Mouse (Mus musculus): ENCODE data around the gene Ezh1. TPM values are rescaled to one million over a fixed set of nuclear protein-coding genes. Genes with fewer than 3 reads are reported as not detected.

Ezh1 gene
- polyA plus RNA-seq, 1 experiment from 2014 or later: 10.2 TPM

DNA sequence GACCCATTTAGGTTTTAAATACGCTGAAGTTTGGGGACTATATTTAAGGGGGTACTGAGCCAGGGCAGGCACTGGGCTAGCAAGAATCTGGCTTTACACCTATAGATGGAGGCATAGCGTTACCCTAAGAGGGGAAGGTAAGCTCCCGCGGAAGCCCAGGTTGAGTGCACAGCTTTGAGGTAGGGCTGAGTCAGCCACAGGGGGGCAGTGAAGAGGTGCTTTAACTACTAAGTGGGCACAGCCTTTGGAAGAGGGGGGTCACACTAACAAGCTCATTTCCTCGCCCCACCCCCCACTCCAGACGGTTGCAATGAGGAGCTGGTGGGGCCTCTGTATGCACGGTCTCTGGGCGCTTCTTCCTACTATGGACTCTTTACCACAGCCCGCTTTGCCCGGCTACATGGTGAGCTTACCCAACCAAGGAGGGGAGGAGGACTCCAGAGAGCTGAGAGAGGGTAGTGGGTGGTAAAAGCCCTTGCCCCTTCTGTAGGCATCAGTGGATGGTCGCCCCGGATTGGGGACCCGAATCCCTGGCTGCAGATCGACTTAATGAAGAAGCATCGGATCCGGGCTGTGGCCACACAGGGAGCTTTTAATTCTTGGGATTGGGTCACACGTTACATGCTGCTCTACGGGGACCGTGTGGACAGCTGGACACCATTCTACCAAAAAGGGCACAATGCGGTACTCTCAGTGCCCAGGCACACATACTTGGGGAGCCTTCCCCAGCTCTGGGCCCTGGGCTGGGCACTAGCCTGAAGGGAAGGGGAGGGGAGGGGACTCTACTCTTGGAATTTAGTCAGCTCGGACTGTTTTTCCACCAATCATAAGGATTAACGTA, 49.1 kb downstream of the Ezh1 start:
- Histone ChIP-seq H3K27me3 (ENCODE audit: control insufficient read depth, insufficient read depth, low read length) (peaks cover 40% of the 10 kb centered on the region), H3K27ac (ENCODE audit: low read depth, low read length) (no peak overlapping the region), H3K36me3 (ENCODE audit: control insufficient read depth, insufficient read depth, low read length) (no peaks in the 10 kb centered on the region), H3K4me2 (no peak overlapping the region), H3K9me3 (replicated peaks; ENCODE audit: control insufficient read depth, low read length) (no peaks in the 10 kb centered on the region), H3K9ac (ENCODE audit: low read depth, low read length) (no peak overlapping the region), H3K4me3 (ENCODE audit: low read depth, low read length) (no peak overlapping the region), H3K4me1 (ENCODE audit: control insufficient read depth, insufficient read depth, low read length) (peaks cover 30% of the 10 kb centered on the region)
- ATAC-seq (replicated peaks; ENCODE audit: insufficient number of reproducible peaks, low FRiP score, low TSS enrichment): no peak
- 33% methylated on average over 22 of the region's 22 CpGs for WGBS (ENCODE audit: insufficient replicate concordance)

DNA sequence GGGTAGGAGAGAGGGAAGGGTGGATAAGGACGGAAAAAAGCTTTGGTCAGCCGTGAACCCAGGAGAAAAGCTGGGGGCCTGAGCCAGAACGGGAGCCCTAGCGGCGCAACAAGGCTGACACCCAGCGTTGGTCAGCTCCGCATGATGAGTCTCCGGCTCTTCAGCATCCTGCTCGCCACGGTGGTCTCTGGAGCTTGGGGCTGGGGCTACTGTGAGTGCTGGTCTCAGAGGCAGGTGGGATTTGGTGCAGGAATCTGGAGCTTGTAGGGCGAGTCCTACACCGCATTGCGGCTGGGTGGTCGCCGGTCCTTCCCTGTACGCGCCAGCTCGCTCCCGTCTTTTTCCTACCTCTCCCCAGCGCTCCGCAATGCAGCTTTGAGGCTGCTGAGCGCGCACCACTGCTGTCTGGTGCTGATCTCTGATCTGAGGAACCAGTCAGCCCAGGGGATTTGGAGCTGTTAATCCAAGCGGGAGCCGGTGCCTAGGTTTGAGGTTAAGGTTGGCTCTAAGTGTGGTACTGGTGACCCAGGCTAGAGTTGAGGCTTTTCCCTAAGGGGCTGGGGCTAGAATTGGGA, 50.1 kb downstream of the Ezh1 start:
- WGBS (ENCODE audit: insufficient replicate concordance): 1% methylated on average over 25 of the region's 25 CpGs
- no peaks in the 10 kb centered on the region for H3K9me3 ChIP-seq (replicated peaks; ENCODE audit: control insufficient read depth, low read length)
- no peak for ATAC-seq (replicated peaks; ENCODE audit: insufficient number of reproducible peaks, low FRiP score, low TSS enrichment)
- peaks cover 40% of the 10 kb centered on the region for H3K27me3 ChIP-seq (ENCODE audit: control insufficient read depth, insufficient read depth, low read length)
- no peaks in the 10 kb centered on the region for H3K36me3 ChIP-seq (ENCODE audit: control insufficient read depth, insufficient read depth, low read length)
- H3K27ac ChIP-seq (ENCODE audit: low read depth, low read length): no peak overlapping the region
- no peak overlapping the region for H3K9ac ChIP-seq (ENCODE audit: low read depth, low read length)
- peak overlapping the region; percentile 64 for H3K4me2 ChIP-seq
- H3K4me1 ChIP-seq (ENCODE audit: control insufficient read depth, insufficient read depth, low read length): peaks cover 34% of the 10 kb centered on the region
- peak overlapping the region; percentile 38 for H3K4me3 ChIP-seq (ENCODE audit: low read depth, low read length)

DNA sequence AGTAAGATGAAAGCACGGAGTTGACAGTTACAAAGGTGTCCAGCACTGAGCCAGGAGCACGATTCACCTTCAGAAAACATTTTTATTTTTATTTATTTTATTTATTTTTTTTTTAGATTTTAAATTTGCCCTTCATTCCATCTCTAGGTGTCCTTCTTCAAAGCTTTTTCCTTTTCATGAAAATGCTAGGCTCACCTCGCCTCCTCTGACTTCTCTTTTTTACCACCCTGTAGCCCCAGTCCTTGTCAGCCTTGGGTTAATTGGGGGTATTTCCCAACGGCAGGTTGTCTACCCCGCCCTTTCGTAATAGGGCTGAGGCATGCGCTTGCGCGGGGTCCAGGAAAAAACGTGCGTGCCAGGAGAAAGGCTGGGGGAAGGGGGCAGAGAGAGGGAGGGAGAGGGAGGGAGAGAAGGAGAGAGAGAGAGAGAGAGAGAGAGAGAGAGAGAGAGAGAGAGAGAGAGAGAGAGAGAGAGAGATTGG, 50.6 kb downstream of the Ezh1 start:
- Histone ChIP-seq H3K9ac (ENCODE audit: low read depth, low read length) (no peak overlapping the region), H3K27ac (ENCODE audit: low read depth, low read length) (no peak overlapping the region), H3K4me3 (ENCODE audit: low read depth, low read length) (peak overlapping the region; percentile 38), H3K4me1 (ENCODE audit: control insufficient read depth, insufficient read depth, low read length) (peaks cover 34% of the 10 kb centered on the region), H3K9me3 (replicated peaks; ENCODE audit: control insufficient read depth, low read length) (no peaks in the 10 kb centered on the region), H3K4me2 (peak overlapping the region; percentile 64), H3K27me3 (ENCODE audit: control insufficient read depth, insufficient read depth, low read length) (peaks cover 40% of the 10 kb centered on the region), H3K36me3 (ENCODE audit: control insufficient read depth, insufficient read depth, low read length) (no peaks in the 10 kb centered on the region)
- WGBS (ENCODE audit: insufficient replicate concordance): 13% methylated on average over 11 of the region's 11 CpGs
- no peak for ATAC-seq (replicated peaks; ENCODE audit: insufficient number of reproducible peaks, low FRiP score, low TSS enrichment)

DNA sequence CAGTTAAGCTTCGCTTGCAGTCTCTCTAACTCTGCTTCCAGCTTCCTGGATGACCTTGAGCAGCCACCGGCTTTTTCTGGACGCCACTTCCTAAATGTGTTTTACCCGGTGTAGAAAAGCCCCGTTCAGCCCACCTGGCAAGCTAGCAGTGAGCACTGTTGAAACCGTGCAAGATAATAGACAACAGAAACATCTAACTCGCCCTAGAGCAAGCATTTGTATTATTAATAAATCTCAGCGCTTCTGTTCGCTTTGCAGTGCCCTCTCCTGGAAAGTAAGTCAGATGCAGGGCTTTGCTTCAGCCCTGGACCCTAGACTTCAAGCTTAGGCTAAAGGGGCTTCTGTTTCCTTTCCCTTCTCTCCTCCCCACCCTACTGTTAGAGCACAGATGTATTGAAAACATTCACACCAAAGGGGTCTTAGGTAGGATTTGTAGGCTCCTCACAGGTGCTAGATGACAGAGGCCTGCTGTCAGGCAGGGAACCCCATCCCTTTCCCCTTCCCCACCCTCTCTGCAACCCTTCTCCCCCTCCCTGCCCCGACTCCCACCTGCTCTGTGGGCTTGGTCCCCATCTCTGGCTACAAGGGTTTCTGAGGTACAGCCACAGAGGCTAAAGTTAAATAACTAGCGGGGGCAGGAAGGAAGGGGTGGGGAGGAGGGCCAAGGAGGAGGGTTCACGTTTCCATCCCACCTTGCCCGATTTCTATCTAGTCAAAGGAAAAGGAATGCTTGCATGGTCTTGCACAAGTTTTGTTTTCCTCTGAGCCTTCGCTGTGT, 51.2 kb downstream of the Ezh1 start, which contains the start of gene Ccr10:
Ccr10 (minus strand) TSS at position 593 of the 778 bp plus-strand sequence.
- Histone ChIP-seq H3K9ac (ENCODE audit: low read depth, low read length) (peak within 1 kb of the TSS; percentile 18; the same call in 1 of the 2 replicates), H3K27me3 (ENCODE audit: control insufficient read depth, insufficient read depth, low read length) (peaks cover 43% of the 10 kb centered on the region), H3K4me3 (ENCODE audit: low read depth, low read length) (peak within 1 kb of the TSS; percentile 38), H3K9me3 (replicated peaks; ENCODE audit: control insufficient read depth, low read length) (no peaks in the 10 kb centered on the region), H3K4me2 (peak within 1 kb of the TSS; percentile 71), H3K4me1 (ENCODE audit: control insufficient read depth, insufficient read depth, low read length) (peaks cover 40% of the 10 kb centered on the region), H3K27ac (ENCODE audit: low read depth, low read length) (no peak within 1 kb of the TSS), H3K36me3 (ENCODE audit: control insufficient read depth, insufficient read depth, low read length) (no peaks in the 10 kb centered on the region)
- no peak for ATAC-seq (replicated peaks; ENCODE audit: insufficient number of reproducible peaks, low FRiP score, low TSS enrichment)
- WGBS (ENCODE audit: insufficient replicate concordance): 33% methylated on average over 14 of the region's 14 CpGs

DNA sequence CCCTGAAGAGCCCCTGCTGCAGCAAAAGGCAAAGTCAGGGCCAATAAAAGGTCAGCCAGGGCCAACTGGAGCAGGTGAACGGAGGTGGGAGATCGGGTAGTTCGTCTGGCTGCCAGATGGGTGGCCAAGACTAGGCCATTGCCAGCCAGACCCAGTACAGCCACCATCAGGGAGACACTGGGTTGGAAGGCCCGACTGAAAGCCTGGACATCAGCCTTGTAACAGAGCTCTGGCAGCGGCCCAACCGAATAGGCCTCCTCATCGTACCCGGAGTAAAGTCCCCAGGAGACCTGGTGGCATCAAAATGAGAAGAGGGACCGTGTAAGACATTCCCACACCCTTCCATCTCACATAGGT, 51.9 kb downstream of the Ezh1 start:
- ATAC-seq (replicated peaks; ENCODE audit: insufficient number of reproducible peaks, low FRiP score, low TSS enrichment): no peak
- no peaks in the 10 kb centered on the region for H3K9me3 ChIP-seq (replicated peaks; ENCODE audit: control insufficient read depth, low read length)
- WGBS (ENCODE audit: insufficient replicate concordance): 38% methylated on average over 9 of the region's 9 CpGs
- no peak overlapping the region for H3K27ac ChIP-seq (ENCODE audit: low read depth, low read length)
- peaks cover 47% of the 10 kb centered on the region for H3K27me3 ChIP-seq (ENCODE audit: control insufficient read depth, insufficient read depth, low read length)
- peaks cover 45% of the 10 kb centered on the region for H3K4me1 ChIP-seq (ENCODE audit: control insufficient read depth, insufficient read depth, low read length)
- H3K4me2 ChIP-seq: peak overlapping the region; percentile 71
- no peaks in the 10 kb centered on the region for H3K36me3 ChIP-seq (ENCODE audit: control insufficient read depth, insufficient read depth, low read length)
- H3K4me3 ChIP-seq (ENCODE audit: low read depth, low read length): peak overlapping the region; percentile 34
- H3K9ac ChIP-seq (ENCODE audit: low read depth, low read length): peak overlapping the region; percentile 18; the same call in 1 of the 2 replicates

DNA sequence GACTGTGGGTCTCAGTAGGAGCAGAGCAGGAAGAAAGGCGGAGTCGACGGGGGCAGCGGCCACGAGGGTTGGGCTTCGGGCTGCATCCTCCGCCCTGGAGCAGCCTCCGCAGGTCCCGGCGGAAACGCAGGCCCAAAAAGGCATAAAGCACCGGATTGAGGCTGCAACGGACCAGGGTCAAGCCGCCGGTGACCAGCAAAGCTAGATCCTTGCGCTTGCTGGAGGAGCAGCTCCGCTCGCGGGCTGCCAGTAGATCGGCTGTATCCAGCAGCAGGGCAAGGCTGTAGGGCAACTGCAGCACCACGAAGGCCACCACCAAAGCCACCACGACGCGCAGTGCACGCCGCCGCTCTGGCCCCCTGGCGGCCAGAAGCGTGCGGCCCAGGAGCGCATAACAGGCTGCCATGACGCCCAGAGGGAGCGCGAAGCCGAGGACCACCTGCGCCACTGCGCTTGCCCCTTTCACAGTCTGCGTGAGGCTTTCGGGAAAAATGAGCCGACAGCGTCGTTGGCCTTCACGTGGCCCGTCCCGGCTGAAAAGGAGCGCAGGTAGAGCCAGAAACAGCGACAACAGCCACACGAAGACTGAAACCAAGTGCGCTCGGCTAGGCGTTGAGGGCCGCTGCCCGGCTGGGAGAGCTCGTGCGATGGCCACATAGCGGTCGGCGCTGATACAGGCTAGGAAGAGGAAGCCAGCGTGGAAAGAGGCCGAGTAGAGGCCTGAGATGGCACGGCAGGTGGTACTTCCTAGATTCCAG, 52.5 kb downstream of the Ezh1 start:
- Histone ChIP-seq H3K27ac (ENCODE audit: low read depth, low read length) (peak overlapping the region; percentile 25), H3K4me3 (ENCODE audit: low read depth, low read length) (peak overlapping the region; percentile 34), H3K4me2 (peak overlapping the region; percentile 71), H3K36me3 (ENCODE audit: control insufficient read depth, insufficient read depth, low read length) (no peaks in the 10 kb centered on the region), H3K9me3 (replicated peaks; ENCODE audit: control insufficient read depth, low read length) (no peaks in the 10 kb centered on the region), H3K27me3 (ENCODE audit: control insufficient read depth, insufficient read depth, low read length) (peaks cover 52% of the 10 kb centered on the region), H3K4me1 (ENCODE audit: control insufficient read depth, insufficient read depth, low read length) (peaks cover 50% of the 10 kb centered on the region), H3K9ac (ENCODE audit: low read depth, low read length) (peak overlapping the region; percentile 65)
- ATAC-seq (replicated peaks; ENCODE audit: insufficient number of reproducible peaks, low FRiP score, low TSS enrichment): peak; percentile 62; the same call in 1 of the 2 replicates
- 3% methylated on average over 61 of the region's 61 CpGs for WGBS (ENCODE audit: insufficient replicate concordance)

DNA sequence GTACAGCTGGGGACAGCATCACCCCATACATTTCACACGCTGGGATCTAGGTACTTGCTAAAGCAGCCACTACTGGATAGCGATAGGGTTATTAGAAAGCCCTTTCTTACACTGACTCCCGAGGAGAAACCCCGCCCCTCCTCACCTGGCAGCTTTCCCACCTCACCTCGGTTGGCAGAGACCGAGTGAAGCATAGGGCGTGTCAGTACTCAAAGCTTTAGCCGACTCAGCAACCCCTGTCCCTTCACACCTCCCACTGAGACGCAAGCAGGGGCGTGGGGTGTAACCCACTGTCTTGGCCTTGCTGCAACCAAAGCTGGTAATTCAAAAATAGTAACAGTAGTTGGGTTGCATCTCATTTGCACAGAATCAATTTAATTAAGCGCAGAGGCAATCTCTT, 53.2 kb downstream of the Ezh1 start:
- ATAC-seq (replicated peaks; ENCODE audit: insufficient number of reproducible peaks, low FRiP score, low TSS enrichment): no peak
- peak overlapping the region; percentile 65; the same call in 1 of the 2 replicates for H3K9ac ChIP-seq (ENCODE audit: low read depth, low read length)

DNA sequence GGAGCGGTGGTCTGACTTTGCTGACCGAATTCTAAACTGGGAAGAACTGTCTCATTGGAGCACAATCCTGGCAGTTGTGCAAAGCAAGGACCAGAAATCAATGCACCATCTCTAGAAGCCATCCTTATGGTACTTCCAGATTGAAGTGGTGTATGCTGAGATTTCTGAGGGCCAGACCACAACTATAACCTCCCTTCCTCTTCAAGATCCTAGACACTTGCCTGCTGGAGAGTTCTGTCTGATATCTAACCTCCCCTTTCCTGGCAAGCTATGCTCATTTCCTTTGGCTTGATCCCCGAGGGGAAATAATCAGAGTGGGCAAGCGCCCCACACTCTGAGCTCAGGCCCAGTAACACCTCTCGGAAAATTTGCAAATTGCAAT, 53.8 kb downstream of the Ezh1 start:
- Histone ChIP-seq H3K4me2 (peak overlapping the region; percentile 97), H3K36me3 (ENCODE audit: control insufficient read depth, insufficient read depth, low read length) (no peaks in the 10 kb centered on the region; the same call in 1 of the 2 replicates), H3K9ac (ENCODE audit: low read depth, low read length) (peak overlapping the region; percentile 66), H3K4me3 (ENCODE audit: low read depth, low read length) (peak overlapping the region; percentile 57), H3K27me3 (ENCODE audit: control insufficient read depth, insufficient read depth, low read length) (peaks cover 51% of the 10 kb centered on the region), H3K4me1 (ENCODE audit: control insufficient read depth, insufficient read depth, low read length) (peaks cover 54% of the 10 kb centered on the region), H3K9me3 (replicated peaks; ENCODE audit: control insufficient read depth, low read length) (no peaks in the 10 kb centered on the region), H3K27ac (ENCODE audit: low read depth, low read length) (peak overlapping the region; percentile 82)
- no peak for ATAC-seq (replicated peaks; ENCODE audit: insufficient number of reproducible peaks, low FRiP score, low TSS enrichment)
- WGBS (ENCODE audit: insufficient replicate concordance): 9% methylated on average over 5 of the region's 5 CpGs

More for the DNA sequence above, 53.2 kb downstream of the Ezh1 start:
- H3K4me3 ChIP-seq (ENCODE audit: low read depth, low read length): peak overlapping the region; percentile 34
- no peaks in the 10 kb centered on the region for H3K36me3 ChIP-seq (ENCODE audit: control insufficient read depth, insufficient read depth, low read length)
- H3K4me2 ChIP-seq: peak overlapping the region; percentile 71
- no peaks in the 10 kb centered on the region for H3K9me3 ChIP-seq (replicated peaks; ENCODE audit: control insufficient read depth, low read length)
- WGBS (ENCODE audit: insufficient replicate concordance): 10% methylated on average over 11 of the region's 11 CpGs
- H3K4me1 ChIP-seq (ENCODE audit: control insufficient read depth, insufficient read depth, low read length): peaks cover 52% of the 10 kb centered on the region
- 0 out of 2 replicates have a peak overlapping the region, but pooled peaks have one; percentile 25 for H3K27ac ChIP-seq (ENCODE audit: low read depth, low read length)
- H3K27me3 ChIP-seq (ENCODE audit: control insufficient read depth, insufficient read depth, low read length): peaks cover 51% of the 10 kb centered on the region

Data from heart, embryonic 11.5 days (tissue).